Mouse (Mus musculus): ENCODE measurements around the gene Acaca. TPM values are rescaled to one million over a fixed set of nuclear protein-coding genes. Genes with fewer than 3 reads are reported as not detected.

Acaca gene
- polyA plus RNA-seq, 1 experiment from 2014 or later = 31.4 TPM

GRCm38 (mm10) chr11:84193249-84193648 lies 63.8 kb downstream of the Acaca start:
- no peaks in the 10 kb centered on the region for H3K36me3 ChIP-seq (ENCODE audit: control insufficient read depth, insufficient read depth, low read length)

DNA sequence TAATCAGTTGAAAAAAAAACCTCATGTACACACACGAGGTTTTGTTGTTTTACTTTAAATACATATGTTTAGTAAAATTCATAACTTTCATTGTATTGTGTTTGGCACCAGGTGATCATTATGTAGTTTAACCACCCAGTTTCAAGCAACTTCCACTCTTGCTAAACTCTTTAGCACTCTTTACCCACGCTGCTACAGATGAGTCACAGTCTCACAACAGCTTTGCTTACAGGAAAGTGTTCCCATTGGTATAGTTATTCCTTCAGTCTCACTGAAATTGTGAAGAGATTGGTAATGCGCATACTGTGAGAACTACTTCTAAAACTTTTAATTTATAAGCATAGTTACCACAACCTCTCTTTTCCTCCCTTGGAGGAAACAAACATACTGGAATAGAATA lies 65.3 kb downstream of the Acaca start:
- Histone ChIP-seq H3K27ac (ENCODE audit: low read length) (no peak overlapping the region), H3K27me3 (ENCODE audit: control insufficient read depth, insufficient read depth, low read depth, low read length) (no peaks in the 10 kb centered on the region), H3K9me3 (replicated peaks; ENCODE audit: control insufficient read depth, low read length, poor library complexity, severe bottlenecking) (no peaks in the 10 kb centered on the region), H3K36me3 (ENCODE audit: control insufficient read depth, insufficient read depth, low read length) (no peaks in the 10 kb centered on the region), H3K4me2 (ENCODE audit: low read length) (no peak overlapping the region), H3K4me3 (ENCODE audit: low read depth, low read length) (no peak overlapping the region), H3K9ac (ENCODE audit: low read depth, low read length) (no peak overlapping the region), H3K4me1 (ENCODE audit: control insufficient read depth, insufficient read depth, low read length) (no peaks in the 10 kb centered on the region)
- ATAC-seq = no peak
- WGBS = 93% methylated on average over 3 of the region's 3 CpGs

More at GRCm38 (mm10) chr11:84193249-84193648, 63.8 kb downstream of the Acaca start:
- H3K27me3 ChIP-seq (ENCODE audit: control insufficient read depth, insufficient read depth, low read depth, low read length) = no peaks in the 10 kb centered on the region
- ATAC-seq = no peak
- WGBS = 58% methylated on average over 10 of the region's 10 CpGs
- no peak overlapping the region for H3K9ac ChIP-seq (ENCODE audit: low read depth, low read length)
- no peak overlapping the region for H3K27ac ChIP-seq (ENCODE audit: low read length)
- no peaks in the 10 kb centered on the region for H3K9me3 ChIP-seq (replicated peaks; ENCODE audit: control insufficient read depth, low read length, poor library complexity, severe bottlenecking)
- no peak overlapping the region for H3K4me3 ChIP-seq (ENCODE audit: low read depth, low read length)
- no peak overlapping the region for H3K4me2 ChIP-seq (ENCODE audit: low read length)
- H3K4me1 ChIP-seq (ENCODE audit: control insufficient read depth, insufficient read depth, low read length) = no peaks in the 10 kb centered on the region

- H3K4me3 ChIP-seq (ENCODE audit: low read depth, low read length) = no peak overlapping the region
- no peaks in the 10 kb centered on the region for H3K4me1 ChIP-seq (ENCODE audit: control insufficient read depth, insufficient read depth, low read length)
- no peaks in the 10 kb centered on the region for H3K27me3 ChIP-seq (ENCODE audit: control insufficient read depth, insufficient read depth, low read depth, low read length)
- 95% methylated on average over 3 of the region's 3 CpGs for WGBS
- no peak overlapping the region for H3K9ac ChIP-seq (ENCODE audit: low read depth, low read length)
- H3K27ac ChIP-seq (ENCODE audit: low read length) = no peak overlapping the region
- ATAC-seq = no peak
- H3K4me2 ChIP-seq (ENCODE audit: low read length) = no peak overlapping the region
- no peaks in the 10 kb centered on the region for H3K36me3 ChIP-seq (ENCODE audit: control insufficient read depth, insufficient read depth, low read length)
- H3K9me3 ChIP-seq (replicated peaks; ENCODE audit: control insufficient read depth, low read length, poor library complexity, severe bottlenecking) = no peaks in the 10 kb centered on the region
Observed at GRCm38 (mm10) chr11:84197607-84198402, 68.3 kb downstream of the Acaca start.

GRCm38 (mm10) chr11:84205776-84206175 lies 76.3 kb downstream of the Acaca start:
- H3K4me2 ChIP-seq (ENCODE audit: low read length) = no peak overlapping the region
- H3K27me3 ChIP-seq (ENCODE audit: control insufficient read depth, insufficient read depth, low read depth, low read length) = no peaks in the 10 kb centered on the region
- no peak for ATAC-seq
- no peaks in the 10 kb centered on the region for H3K4me1 ChIP-seq (ENCODE audit: control insufficient read depth, insufficient read depth, low read length)
- H3K4me3 ChIP-seq (ENCODE audit: low read depth, low read length) = no peak overlapping the region
- H3K9ac ChIP-seq (ENCODE audit: low read depth, low read length) = no peak overlapping the region
- WGBS = 45% methylated on average over 4 of the region's 4 CpGs
- no peaks in the 10 kb centered on the region for H3K9me3 ChIP-seq (replicated peaks; ENCODE audit: control insufficient read depth, low read length, poor library complexity, severe bottlenecking)
- no peaks in the 10 kb centered on the region for H3K36me3 ChIP-seq (ENCODE audit: control insufficient read depth, insufficient read depth, low read length)
- no peak overlapping the region for H3K27ac ChIP-seq (ENCODE audit: low read length)

- no peak overlapping the region for H3K27ac ChIP-seq (ENCODE audit: low read length)
- no peaks in the 10 kb centered on the region for H3K36me3 ChIP-seq (ENCODE audit: control insufficient read depth, insufficient read depth, low read length)
- no peak overlapping the region for H3K9ac ChIP-seq (ENCODE audit: low read depth, low read length)
- no peak for ATAC-seq
- no peak overlapping the region for H3K4me3 ChIP-seq (ENCODE audit: low read depth, low read length)
- H3K27me3 ChIP-seq (ENCODE audit: control insufficient read depth, insufficient read depth, low read depth, low read length) = no peaks in the 10 kb centered on the region
- no peak overlapping the region for H3K4me2 ChIP-seq (ENCODE audit: low read length)
- H3K9me3 ChIP-seq (replicated peaks; ENCODE audit: control insufficient read depth, low read length, poor library complexity, severe bottlenecking) = no peaks in the 10 kb centered on the region
- WGBS = 97% methylated on average over 6 of the region's 6 CpGs
- H3K4me1 ChIP-seq (ENCODE audit: control insufficient read depth, insufficient read depth, low read length) = no peaks in the 10 kb centered on the region
Observed at GRCm38 (mm10) chr11:84210876-84211275, 81.4 kb downstream of the Acaca start.

- H3K4me3 ChIP-seq (ENCODE audit: low read depth, low read length) = no peak overlapping the region
- H3K4me2 ChIP-seq (ENCODE audit: low read length) = no peak overlapping the region
- no peaks in the 10 kb centered on the region for H3K27me3 ChIP-seq (ENCODE audit: control insufficient read depth, insufficient read depth, low read depth, low read length)
- H3K27ac ChIP-seq (ENCODE audit: low read length) = no peak overlapping the region
- no peaks in the 10 kb centered on the region for H3K4me1 ChIP-seq (ENCODE audit: control insufficient read depth, insufficient read depth, low read length)
- 90% methylated on average over 4 of the region's 4 CpGs for WGBS
- no peak overlapping the region for H3K9ac ChIP-seq (ENCODE audit: low read depth, low read length)
- peaks cover 3% of the 10 kb centered on the region; the same call in 1 of the 2 replicates for H3K36me3 ChIP-seq (ENCODE audit: control insufficient read depth, insufficient read depth, low read length)
- no peaks in the 10 kb centered on the region for H3K9me3 ChIP-seq (replicated peaks; ENCODE audit: control insufficient read depth, low read length, poor library complexity, severe bottlenecking)
- no peak for ATAC-seq
Observed at GRCm38 (mm10) chr11:84218951-84219350, 89.5 kb downstream of the Acaca start.

GRCm38 (mm10) chr11:84243562-84243961 lies 114.1 kb downstream of the Acaca start:
- ATAC-seq = no peak
- no peaks in the 10 kb centered on the region for H3K4me1 ChIP-seq (ENCODE audit: control insufficient read depth, insufficient read depth, low read length)
- no peaks in the 10 kb centered on the region for H3K9me3 ChIP-seq (replicated peaks; ENCODE audit: control insufficient read depth, low read length, poor library complexity, severe bottlenecking)
- no peak overlapping the region for H3K9ac ChIP-seq (ENCODE audit: low read depth, low read length)
- H3K36me3 ChIP-seq (ENCODE audit: control insufficient read depth, insufficient read depth, low read length) = no peaks in the 10 kb centered on the region; the same call in 1 of the 2 replicates
- H3K4me2 ChIP-seq (ENCODE audit: low read length) = no peak overlapping the region
- no peak overlapping the region for H3K27ac ChIP-seq (ENCODE audit: low read length)
- H3K4me3 ChIP-seq (ENCODE audit: low read depth, low read length) = no peak overlapping the region
- H3K27me3 ChIP-seq (ENCODE audit: control insufficient read depth, insufficient read depth, low read depth, low read length) = no peaks in the 10 kb centered on the region

DNA sequence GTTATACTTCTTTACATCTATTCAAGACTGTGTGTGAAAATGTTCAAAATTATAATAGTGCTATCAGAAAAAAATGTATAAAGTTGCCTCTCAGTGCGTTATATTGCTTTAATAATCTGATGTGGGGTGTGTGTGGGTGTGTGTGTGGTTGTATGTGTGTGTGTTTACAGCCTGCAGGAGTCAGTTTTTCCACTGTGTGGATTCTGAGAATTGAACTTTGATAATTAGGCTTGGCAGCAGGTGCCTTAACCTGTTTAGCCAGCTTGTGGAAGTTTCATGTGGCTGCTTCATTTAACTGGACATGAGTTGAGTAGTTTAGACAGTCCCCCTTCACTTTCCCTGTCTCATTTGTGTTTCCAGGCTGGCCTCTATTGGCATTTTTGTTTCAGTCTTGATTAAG lies 117.9 kb downstream of the Acaca start:
- WGBS = 97% methylated on average over 1 of the region's 1 CpGs
- no peaks in the 10 kb centered on the region for H3K27me3 ChIP-seq (ENCODE audit: control insufficient read depth, insufficient read depth, low read depth, low read length)
- ATAC-seq = no peak

GRCm38 (mm10) chr11:84251170-84251569 lies 121.7 kb downstream of the Acaca start:
- Histone ChIP-seq H3K4me3 (ENCODE audit: low read depth, low read length) (no peak overlapping the region), H3K4me1 (ENCODE audit: control insufficient read depth, insufficient read depth, low read length) (no peaks in the 10 kb centered on the region), H3K36me3 (ENCODE audit: control insufficient read depth, insufficient read depth, low read length) (no peaks in the 10 kb centered on the region; the same call in 1 of the 2 replicates), H3K9ac (ENCODE audit: low read depth, low read length) (no peak overlapping the region), H3K4me2 (ENCODE audit: low read length) (no peak overlapping the region), H3K27ac (ENCODE audit: low read length) (no peak overlapping the region), H3K27me3 (ENCODE audit: control insufficient read depth, insufficient read depth, low read depth, low read length) (no peaks in the 10 kb centered on the region), H3K9me3 (replicated peaks; ENCODE audit: control insufficient read depth, low read length, poor library complexity, severe bottlenecking) (no peaks in the 10 kb centered on the region)
- WGBS = 92% methylated on average over 3 of the region's 3 CpGs
- ATAC-seq = no peak

More for the DNA sequence above, 117.9 kb downstream of the Acaca start:
- no peak overlapping the region for H3K27ac ChIP-seq (ENCODE audit: low read length)
- no peaks in the 10 kb centered on the region for H3K4me1 ChIP-seq (ENCODE audit: control insufficient read depth, insufficient read depth, low read length)
- no peak overlapping the region for H3K9ac ChIP-seq (ENCODE audit: low read depth, low read length)
- H3K4me3 ChIP-seq (ENCODE audit: low read depth, low read length) = no peak overlapping the region
- H3K9me3 ChIP-seq (replicated peaks; ENCODE audit: control insufficient read depth, low read length, poor library complexity, severe bottlenecking) = no peaks in the 10 kb centered on the region
- H3K4me2 ChIP-seq (ENCODE audit: low read length) = no peak overlapping the region
- H3K36me3 ChIP-seq (ENCODE audit: control insufficient read depth, insufficient read depth, low read length) = no peaks in the 10 kb centered on the region; the same call in 1 of the 2 replicates

All from midbrain, embryonic 16.5 days (tissue).